Mouse (Mus musculus): ENCODE measurements around the gene Gcnt3. TPM values are rescaled to one million over a fixed set of nuclear protein-coding genes. Genes with fewer than 3 reads are reported as not detected.
A peak's percentile ranks its signal among the peaks of the same experiment; 100 is the strongest.

Gene Gcnt3
- total RNA-seq, 1 experiment, result 1.1 TPM

DNA sequence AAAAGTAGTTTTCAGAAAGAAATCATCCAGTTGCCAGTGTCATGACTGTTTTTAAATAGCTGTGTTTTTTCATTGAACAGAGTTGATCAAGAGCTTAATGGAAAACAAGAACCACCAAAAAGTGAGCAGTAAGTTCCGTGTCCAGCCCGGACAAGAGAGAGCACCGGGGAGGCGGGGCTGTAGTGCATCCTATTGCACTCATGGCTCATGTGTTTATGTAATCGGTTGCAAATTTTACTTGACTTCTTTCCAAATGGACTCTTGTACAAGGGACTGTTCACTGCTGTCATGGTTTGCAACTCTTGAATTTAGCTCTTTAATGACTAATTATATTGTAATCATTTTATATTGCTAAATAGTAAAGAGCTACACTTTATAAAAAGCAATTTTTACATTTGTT lies 30.9 kb downstream of the Gcnt3 start:
- Histone ChIP-seq H3K27ac (ENCODE audit: insufficient read depth, low read depth, low read length, poor library complexity, severe bottlenecking) (no peak overlapping the region), H3K9ac (ENCODE audit: insufficient read depth, low read depth, low read length, poor library complexity, severe bottlenecking) (no peak overlapping the region), H3K36me3 (ENCODE audit: control insufficient read depth, insufficient read depth, low read length, poor library complexity, severe bottlenecking) (peaks cover 20% of the 10 kb centered on the region), H3K4me3 (ENCODE audit: insufficient read depth in 1 of 2, low read depth in 1 of 2, low read length in 2 of 2, poor library complexity in 1 of 2, severe bottlenecking in 1 of 2) (no peak overlapping the region), H3K4me1 (ENCODE audit: control insufficient read depth in 2 of 2, insufficient read depth in 2 of 2, low read length in 2 of 2, poor library complexity in 1 of 2) (no peaks in the 10 kb centered on the region), H3K9me3 (ENCODE audit: control insufficient read depth, insufficient read depth, low read depth, low read length) (no peaks in the 10 kb centered on the region)
- no peak for TF ChIP-seq ZC3H11A (IDR thresholded peaks at IDR 0.05; ENCODE audit: borderline replicate concordance, low read depth, low read length)
- TF ChIP-seq HCFC1 (IDR thresholded peaks at IDR 0.05; ENCODE audit: borderline replicate concordance, insufficient read depth, low read length), result no peak
- TF ChIP-seq CHD2 (IDR thresholded peaks at IDR 0.05; ENCODE audit: low read depth, low read length), result no peak
- TF ChIP-seq ZNF384 (IDR thresholded peaks at IDR 0.05; ENCODE audit: low read depth, low read length), result no peak
- TF ChIP-seq MAFK (IDR thresholded peaks at IDR 0.05; ENCODE audit: insufficient read depth, low read depth, low read length), result no peak
- no peak for DNase-seq (ENCODE audit: low read depth, low spot score)
- in situ Hi-C loops (cut with MboI; ENCODE audit: low sequenced_read_pairs in 2 of 2, unreplicated experiment in 2 of 2), result no loop called here

DNA sequence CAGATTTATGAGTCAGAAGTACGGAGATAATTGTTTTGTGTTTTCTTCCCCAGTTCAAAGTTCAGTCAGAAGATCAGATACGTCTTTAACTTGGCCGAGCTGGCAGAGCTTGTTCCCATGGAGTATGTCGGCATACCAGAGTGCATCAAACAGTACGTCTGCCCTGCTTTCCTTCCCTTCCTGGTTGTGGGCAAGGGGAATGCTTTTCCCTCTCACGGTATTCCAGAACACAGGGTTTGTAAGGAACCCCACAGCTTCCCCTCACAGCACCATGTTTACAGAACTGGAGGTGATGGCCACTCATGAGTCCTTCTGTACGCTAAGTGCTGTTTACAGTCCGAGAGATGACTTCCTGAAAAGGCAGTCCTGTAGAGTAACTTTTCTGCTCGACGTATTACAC lies 34.4 kb downstream of the Gcnt3 start:
- no peak for DNase-seq (ENCODE audit: low read depth, low spot score)
- Histone ChIP-seq H3K27ac (ENCODE audit: insufficient read depth, low read depth, low read length, poor library complexity, severe bottlenecking) (no peak overlapping the region), H3K9me3 (ENCODE audit: control insufficient read depth, insufficient read depth, low read depth, low read length) (no peaks in the 10 kb centered on the region), H3K4me1 (ENCODE audit: control insufficient read depth in 2 of 2, insufficient read depth in 2 of 2, low read length in 2 of 2, poor library complexity in 1 of 2) (no peaks in the 10 kb centered on the region), H3K9ac (ENCODE audit: insufficient read depth, low read depth, low read length, poor library complexity, severe bottlenecking) (no peak overlapping the region), H3K4me3 (ENCODE audit: insufficient read depth in 1 of 2, low read depth in 1 of 2, low read length in 2 of 2, poor library complexity in 1 of 2, severe bottlenecking in 1 of 2) (no peak overlapping the region), H3K36me3 (ENCODE audit: control insufficient read depth, insufficient read depth, low read length, poor library complexity, severe bottlenecking) (peaks cover 26% of the 10 kb centered on the region)
- TF ChIP-seq ZNF384 (IDR thresholded peaks at IDR 0.05; ENCODE audit: low read depth, low read length) (no peak), ZC3H11A (IDR thresholded peaks at IDR 0.05; ENCODE audit: borderline replicate concordance, low read depth, low read length) (no peak), MAFK (IDR thresholded peaks at IDR 0.05; ENCODE audit: insufficient read depth, low read depth, low read length) (no peak), CHD2 (IDR thresholded peaks at IDR 0.05; ENCODE audit: low read depth, low read length) (no peak), HCFC1 (IDR thresholded peaks at IDR 0.05; ENCODE audit: borderline replicate concordance, insufficient read depth, low read length) (no peak)
- in situ Hi-C loops (cut with MboI; ENCODE audit: low sequenced_read_pairs in 2 of 2, unreplicated experiment in 2 of 2), result no loop called here

DNA sequence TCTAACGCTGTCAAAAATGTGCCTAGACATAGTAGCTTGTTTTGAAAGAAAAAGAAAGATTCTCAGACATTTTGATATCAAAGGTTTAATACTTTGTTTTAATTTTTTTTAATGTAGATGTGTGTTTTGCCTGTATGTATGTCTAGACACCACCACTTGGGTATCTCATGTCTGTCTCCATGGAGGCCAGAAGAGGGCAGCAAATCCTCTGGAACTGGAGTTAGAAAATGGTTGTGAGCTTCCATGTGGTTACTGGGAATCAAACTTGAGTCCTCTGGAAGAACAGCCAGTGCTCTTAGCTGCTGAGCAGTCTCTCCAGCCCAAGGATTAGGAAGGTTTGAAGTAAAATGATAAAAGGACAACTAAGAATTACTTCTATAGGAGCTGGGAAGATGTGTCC lies 38.6 kb downstream of the Gcnt3 start:
- in situ Hi-C loops (cut with MboI; ENCODE audit: low sequenced_read_pairs in 2 of 2, unreplicated experiment in 2 of 2), result no loop called here
- Histone ChIP-seq H3K36me3 (ENCODE audit: control insufficient read depth, insufficient read depth, low read length, poor library complexity, severe bottlenecking) (peaks cover 27% of the 10 kb centered on the region), H3K4me3 (ENCODE audit: insufficient read depth in 1 of 2, low read depth in 1 of 2, low read length in 2 of 2, poor library complexity in 1 of 2, severe bottlenecking in 1 of 2) (no peak overlapping the region), H3K9ac (ENCODE audit: insufficient read depth, low read depth, low read length, poor library complexity, severe bottlenecking) (no peak overlapping the region), H3K9me3 (ENCODE audit: control insufficient read depth, insufficient read depth, low read depth, low read length) (no peaks in the 10 kb centered on the region), H3K4me1 (ENCODE audit: control insufficient read depth in 2 of 2, insufficient read depth in 2 of 2, low read length in 2 of 2, poor library complexity in 1 of 2) (no peaks in the 10 kb centered on the region), H3K27ac (ENCODE audit: insufficient read depth, low read depth, low read length, poor library complexity, severe bottlenecking) (no peak overlapping the region)
- DNase-seq (ENCODE audit: low read depth, low spot score), result peak; percentile 29
- TF ChIP-seq ZC3H11A (IDR thresholded peaks at IDR 0.05; ENCODE audit: borderline replicate concordance, low read depth, low read length) (0 out of 2 replicates have a peak, but pooled peaks have one; percentile 19), ZNF384 (IDR thresholded peaks at IDR 0.05; ENCODE audit: low read depth, low read length) (no peak)

DNA sequence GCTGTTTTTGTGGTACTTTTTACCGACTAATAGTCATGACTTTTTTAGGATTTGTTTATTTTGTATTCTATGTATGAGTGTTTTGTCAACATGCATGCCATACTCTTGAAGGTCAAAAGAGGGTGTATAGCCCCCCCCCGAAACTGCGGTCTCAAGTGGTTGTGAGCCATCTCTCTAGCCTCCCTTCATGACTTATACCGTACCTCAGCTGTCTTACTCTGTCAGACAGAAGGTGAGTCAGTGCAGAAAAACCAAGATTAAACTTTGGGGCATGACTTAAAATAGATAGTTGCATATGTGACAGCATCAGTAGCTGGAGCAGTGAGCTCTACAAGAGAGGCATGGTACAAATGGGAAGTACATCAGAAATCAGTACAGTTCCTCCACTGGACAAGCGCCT lies 43.3 kb downstream of the Gcnt3 start:
- no peaks in the 10 kb centered on the region for H3K9me3 ChIP-seq (ENCODE audit: control insufficient read depth, insufficient read depth, low read depth, low read length)
- no peak overlapping the region for H3K27ac ChIP-seq (ENCODE audit: insufficient read depth, low read depth, low read length, poor library complexity, severe bottlenecking)
- H3K36me3 ChIP-seq (ENCODE audit: control insufficient read depth, insufficient read depth, low read length, poor library complexity, severe bottlenecking), result peaks cover 12% of the 10 kb centered on the region
- no peak overlapping the region for H3K9ac ChIP-seq (ENCODE audit: insufficient read depth, low read depth, low read length, poor library complexity, severe bottlenecking)
- no peak for TF ChIP-seq MAFK (IDR thresholded peaks at IDR 0.05; ENCODE audit: insufficient read depth, low read depth, low read length)
- TF ChIP-seq HCFC1 (IDR thresholded peaks at IDR 0.05; ENCODE audit: borderline replicate concordance, insufficient read depth, low read length), result no peak
- no peak for TF ChIP-seq ZC3H11A (IDR thresholded peaks at IDR 0.05; ENCODE audit: borderline replicate concordance, low read depth, low read length)
- no peak for TF ChIP-seq ZNF384 (IDR thresholded peaks at IDR 0.05; ENCODE audit: low read depth, low read length)
- TF ChIP-seq CHD2 (IDR thresholded peaks at IDR 0.05; ENCODE audit: low read depth, low read length), result no peak
- in situ Hi-C loops (cut with MboI; ENCODE audit: low sequenced_read_pairs in 2 of 2, unreplicated experiment in 2 of 2), result no loop called here
- DNase-seq (ENCODE audit: low read depth, low spot score), result no peak
- peaks cover 2 to 4% of the 10 kb centered on the region in 2 experiments; a peak in 2 of 4 replicates for H3K4me1 ChIP-seq (ENCODE audit: control insufficient read depth in 2 of 2, insufficient read depth in 2 of 2, low read length in 2 of 2, poor library complexity in 1 of 2)
- H3K4me3 ChIP-seq (ENCODE audit: insufficient read depth in 1 of 2, low read depth in 1 of 2, low read length in 2 of 2, poor library complexity in 1 of 2, severe bottlenecking in 1 of 2), result no peak overlapping the region

DNA sequence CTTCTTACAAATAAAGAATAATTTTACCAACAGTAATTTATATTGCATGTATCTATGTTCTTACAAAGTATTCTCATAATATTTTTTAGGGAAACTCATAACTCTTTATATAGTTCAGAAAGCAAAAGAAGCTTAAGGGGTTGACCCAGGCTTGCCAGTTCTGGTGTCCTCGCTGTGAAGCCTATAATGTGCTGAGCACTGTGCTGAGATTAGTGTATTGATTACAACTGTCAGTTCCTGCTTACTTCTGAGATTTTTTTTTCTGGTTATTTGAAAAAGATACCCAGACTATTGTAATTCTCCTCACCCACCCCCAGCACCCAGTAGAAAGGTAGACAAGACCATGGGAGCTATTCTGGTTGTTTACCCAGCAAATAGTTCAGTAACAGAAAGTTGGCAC lies 44.4 kb downstream of the Gcnt3 start:
- Histone ChIP-seq H3K4me1 (ENCODE audit: control insufficient read depth in 2 of 2, insufficient read depth in 2 of 2, low read length in 2 of 2, poor library complexity in 1 of 2) (peaks cover 2 to 4% of the 10 kb centered on the region in 2 experiments; a peak in 2 of 4 replicates), H3K9ac (ENCODE audit: insufficient read depth, low read depth, low read length, poor library complexity, severe bottlenecking) (no peak overlapping the region), H3K9me3 (ENCODE audit: control insufficient read depth, insufficient read depth, low read depth, low read length) (no peaks in the 10 kb centered on the region), H3K36me3 (ENCODE audit: control insufficient read depth, insufficient read depth, low read length, poor library complexity, severe bottlenecking) (peaks cover 8% of the 10 kb centered on the region), H3K4me3 (ENCODE audit: insufficient read depth in 1 of 2, low read depth in 1 of 2, low read length in 2 of 2, poor library complexity in 1 of 2, severe bottlenecking in 1 of 2) (no peak overlapping the region), H3K27ac (ENCODE audit: insufficient read depth, low read depth, low read length, poor library complexity, severe bottlenecking) (no peak overlapping the region)
- in situ Hi-C loops (cut with MboI; ENCODE audit: low sequenced_read_pairs in 2 of 2, unreplicated experiment in 2 of 2), result no loop called here
- TF ChIP-seq MAFK (IDR thresholded peaks at IDR 0.05; ENCODE audit: insufficient read depth, low read depth, low read length) (no peak), ZC3H11A (IDR thresholded peaks at IDR 0.05; ENCODE audit: borderline replicate concordance, low read depth, low read length) (no peak), HCFC1 (IDR thresholded peaks at IDR 0.05; ENCODE audit: borderline replicate concordance, insufficient read depth, low read length) (no peak), ZNF384 (IDR thresholded peaks at IDR 0.05; ENCODE audit: low read depth, low read length) (no peak), CHD2 (IDR thresholded peaks at IDR 0.05; ENCODE audit: low read depth, low read length) (no peak)
- no peak for DNase-seq (ENCODE audit: low read depth, low spot score)
